Mouse (Mus musculus) C2C12 (cell line): ENCODE data around the gene Ntrk3.

Experiments
- CEBPB ChIP-seq: IDR thresholded peaks from one replicate; pipeline ENCODE4 v1.6.1; 2011; ENCODE audit warnings: low read depth, mild to moderate bottlenecking, control low read depth, moderate library complexity
- CTCF ChIP-seq: IDR thresholded peaks from one replicate; pipeline ENCODE4 v1.5.1; 2011; ENCODE audit not compliant: control insufficient read depth, insufficient read depth, insufficient read length
- FOSL1 ChIP-seq: IDR thresholded peaks from one replicate; pipeline ENCODE4 v1.8.0; 2011; ENCODE audit warnings: mild to moderate bottlenecking, low read length; ENCODE audit not compliant: poor library complexity, insufficient read depth, severe bottlenecking
- MAX ChIP-seq: IDR thresholded peaks from one replicate; pipeline ENCODE4 v1.6.1; 2011; ENCODE audit warnings: mild to moderate bottlenecking, control low read depth
- MYOD1 ChIP-seq: IDR thresholded peaks from one replicate; pipeline ENCODE4 v1.6.1; 2011; ENCODE audit warnings: low read depth; ENCODE audit not compliant: control insufficient read depth, insufficient read length
- USF1 ChIP-seq: IDR thresholded peaks from one replicate; pipeline ENCODE4 v1.6.1; 2011; ENCODE audit warnings: low read depth, mild to moderate bottlenecking, control low read depth, moderate library complexity

- TF ChIP-seq CEBPB: no peak
- TF ChIP-seq CTCF: no peak
- TF ChIP-seq MAX: no peak
- TF ChIP-seq USF1: no peak
- TF ChIP-seq MYOD1: no peak
- TF ChIP-seq FOSL1: no peak
Observed at GRCm38 (mm10) chr7:78484290-78484689, 253.5 kb downstream of the Ntrk3 start.
